Mouse (Mus musculus) heart, embryonic 16.5 days (tissue): ENCODE measurements around the gene Endog. TPM values are rescaled to one million over a fixed set of nuclear protein-coding genes. Genes with fewer than 3 reads are reported as not detected.
"Not testable (repeated sequence)": the region's sequence is repeated elsewhere in the genome, so short reads cannot be mapped to it uniquely, and the experiment has no call there.

Experiments
- ATAC-seq: fragments of 200-750 bp; cut with Nextera tagmentation; replicated peaks from 2 replicates; pipeline ENCODE4 v1.8.0; 2017; ENCODE audit warnings: moderate number of reproducible peaks; ENCODE audit not compliant: insufficient read depth, low FRiP score; ENCODE audit errors: extremely low read depth
- H3K27ac ChIP-seq: fragments of 300-500 bp; sonication (generic); 2 replicates; pipeline ENCODE4 v1.5.1; 2014; ENCODE audit warnings: mild to moderate bottlenecking, low read length, control low read depth, moderate library complexity
- H3K27me3 ChIP-seq: fragments of 300-500 bp; sonication (generic); 2 replicates; pipeline ENCODE4 v1.6.1; 2014; ENCODE audit warnings: low read length, mixed read lengths; ENCODE audit not compliant: control insufficient read depth, insufficient read depth
- H3K36me3 ChIP-seq: fragments of 300-500 bp; sonication (generic); 2 replicates; pipeline ENCODE4 v1.6.1; 2014; ENCODE audit not compliant: control insufficient read depth, insufficient read depth
- H3K4me1 ChIP-seq: fragments of 300-500 bp; sonication (generic); 2 replicates; pipeline ENCODE4 v1.6.1; 2014; ENCODE audit warnings: low read length, mixed read lengths; ENCODE audit not compliant: control insufficient read depth, insufficient read depth
- H3K4me2 ChIP-seq: fragments of 300-500 bp; sonication (generic); 2 replicates; pipeline ENCODE4 v1.6.1; 2014; ENCODE audit warnings: low read depth, mild to moderate bottlenecking, control low read depth, low read length
- H3K4me3 ChIP-seq: fragments of 300-500 bp; sonication (generic); 2 replicates; pipeline ENCODE4 v1.5.1; 2014; ENCODE audit warnings: mild to moderate bottlenecking, control low read depth, low read length
- H3K9ac ChIP-seq: fragments of 300-500 bp; sonication (generic); 2 replicates; pipeline ENCODE4 v1.6.1; 2014; ENCODE audit warnings: low read length, control low read depth
- H3K9me3 ChIP-seq: fragments of 300-500 bp; sonication (generic); replicated peaks from 2 replicates; pipeline ENCODE4 v1.6.1; 2016; ENCODE audit warnings: low read length; ENCODE audit not compliant: control insufficient read depth
- WGBS: fragments of 180-500 bp; shearing (Covaris S2); extraction: QIAGEN DNeasy Blood & Tissue Kit; methylation state at CpG from one replicate; pipeline ENCODE4 v1.1.7; 2014; 5-methylcytosine and 5-hydroxymethylcytosine counted together
- polyA plus RNA-seq: library from polyadenylated mRNA; unstranded; fragments of >200 nt; fragmentation: Nextera tagmentation; extraction: Ambion mirVana; gene quantifications from 2 replicates; pipeline ENCODE4 v1.2.1, GENCODE M21; 2015

Gene Endog
- polyA plus RNA-seq, 1 experiment from 2014 or later: 40.0 TPM

- ATAC-seq: peak; percentile 97
- H3K9ac ChIP-seq: peak within 1 kb of the TSS; percentile 82
- H3K4me2 ChIP-seq: peak within 1 kb of the TSS; percentile 94
- WGBS: 3% methylated on average over 54 of the region's 54 CpGs
- H3K27me3 ChIP-seq: no peaks in the 10 kb centered on the region
- H3K9me3 ChIP-seq: peaks cover 3% of the 10 kb centered on the region
- peak within 1 kb of the TSS; percentile 85 for H3K4me3 ChIP-seq
- peaks cover 28% of the 10 kb centered on the region for H3K36me3 ChIP-seq
- peaks cover 12% of the 10 kb centered on the region for H3K4me1 ChIP-seq
- 0 out of 2 replicates have a peak within 1 kb of the TSS, but pooled peaks have one; percentile 34 for H3K27ac ChIP-seq
Observed at GRCm38 (mm10) chr2:30177700-30178675, 6.7 kb downstream of the Endog start, which contains the start of gene Spout1. Spout1 (minus strand) TSS chr2:30178459.

GRCm38 (mm10) chr2:30178711-30179110, 7.4 kb downstream of the Endog start:
- 45% methylated on average over 7 of the region's 7 CpGs for WGBS
- not testable (repeated sequence) for H3K27me3 ChIP-seq, H3K9ac ChIP-seq, H3K9me3 ChIP-seq, H3K27ac ChIP-seq
- peak overlapping the region; percentile 94 for H3K4me2 ChIP-seq
- H3K4me1 ChIP-seq: peaks cover 12% of the 10 kb centered on the region
- ATAC-seq: peak; percentile 5; the same call in 1 of the 2 replicates
- H3K4me3 ChIP-seq: peak overlapping the region; percentile 85
- H3K36me3 ChIP-seq: peaks cover 22% of the 10 kb centered on the region

GRCm38 (mm10) chr2:30182424-30182823, 11.1 kb downstream of the Endog start:
- Histone ChIP-seq H3K4me3 (no peak overlapping the region), H3K27me3 (no peaks in the 10 kb centered on the region), H3K4me1 (peaks cover 8% of the 10 kb centered on the region), H3K4me2 (no peak overlapping the region), H3K36me3 (peaks cover 8% of the 10 kb centered on the region), H3K9ac (no peak overlapping the region), H3K27ac (no peak overlapping the region), H3K9me3 (peaks cover 5% of the 10 kb centered on the region)
- 85% methylated on average over 2 of the region's 2 CpGs for WGBS
- no peak for ATAC-seq

GRCm38 (mm10) chr2:30183721-30184120, 12.4 kb downstream of the Endog start:
- Histone ChIP-seq H3K36me3 (peaks cover 8% of the 10 kb centered on the region), H3K4me3 (no peak overlapping the region), H3K27me3 (no peaks in the 10 kb centered on the region), H3K4me1 (no peaks in the 10 kb centered on the region), H3K27ac (no peak overlapping the region), H3K9me3 (peaks cover 5% of the 10 kb centered on the region), H3K9ac (no peak overlapping the region), H3K4me2 (no peak overlapping the region)
- 66% methylated on average over 3 of the region's 3 CpGs for WGBS
- ATAC-seq: no peak

- ATAC-seq: no peak
- Histone ChIP-seq H3K4me2 (no peak overlapping the region), H3K4me3 (no peak overlapping the region), H3K27me3 (no peaks in the 10 kb centered on the region), H3K27ac (no peak overlapping the region), H3K36me3 (peaks cover 8% of the 10 kb centered on the region), H3K9ac (no peak overlapping the region), H3K4me1 (no peaks in the 10 kb centered on the region), H3K9me3 (peaks cover 5% of the 10 kb centered on the region)
- 83% methylated on average over 6 of the region's 6 CpGs for WGBS
Observed at GRCm38 (mm10) chr2:30185276-30185675, 14.0 kb downstream of the Endog start.

- no peak overlapping the region for H3K4me3 ChIP-seq
- no peak for ATAC-seq
- H3K27ac ChIP-seq: no peak overlapping the region
- H3K36me3 ChIP-seq: peaks cover 8% of the 10 kb centered on the region
- H3K4me2 ChIP-seq: no peak overlapping the region
- H3K9ac ChIP-seq: no peak overlapping the region
- H3K4me1 ChIP-seq: no peaks in the 10 kb centered on the region
- no peaks in the 10 kb centered on the region for H3K27me3 ChIP-seq
- WGBS: 80% methylated on average over 3 of the region's 3 CpGs
- peaks cover 5% of the 10 kb centered on the region for H3K9me3 ChIP-seq
Observed at GRCm38 (mm10) chr2:30185681-30186080, 14.4 kb downstream of the Endog start.

- Histone ChIP-seq H3K4me2 (no peak overlapping the region), H3K36me3 (peaks cover 4% of the 10 kb centered on the region), H3K9ac (no peak overlapping the region), H3K4me1 (no peaks in the 10 kb centered on the region), H3K27ac (no peak overlapping the region), H3K27me3 (no peaks in the 10 kb centered on the region), H3K9me3 (no peaks in the 10 kb centered on the region), H3K4me3 (no peak overlapping the region)
- 82% methylated on average over 12 of the region's 12 CpGs for WGBS
- no peak for ATAC-seq
Observed at GRCm38 (mm10) chr2:30191790-30192580, 20.7 kb downstream of the Endog start.

- no peak overlapping the region for H3K4me3 ChIP-seq
- H3K27me3 ChIP-seq: no peaks in the 10 kb centered on the region
- no peak overlapping the region for H3K27ac ChIP-seq
- no peak for ATAC-seq
- no peaks in the 10 kb centered on the region for H3K9me3 ChIP-seq
- peaks cover 3% of the 10 kb centered on the region; the same call in 1 of the 2 replicates for H3K4me1 ChIP-seq
- no peak overlapping the region for H3K4me2 ChIP-seq
- H3K9ac ChIP-seq: no peak overlapping the region
- H3K36me3 ChIP-seq: peaks cover 4% of the 10 kb centered on the region
- 73% methylated on average over 3 of the region's 3 CpGs for WGBS
Observed at GRCm38 (mm10) chr2:30194656-30195055, 23.4 kb downstream of the Endog start.
